Mouse (Mus musculus) retina, postnatal 7 days (tissue): ENCODE measurements around the gene Litaf.

Source experiments
- DNase-seq: peaks from one replicate; pipeline ENCODE4 v3.0.0-alpha.2; 2012; ENCODE audit warnings: low read depth, low spot score

Gene Litaf

GRCm38 (mm10) chr16:10916271-10916670 is 149.7 kb downstream of the Litaf start:
- DNase-seq, result no peak

- DNase-seq, result no peak
These were observed 150.9 kb downstream of the Litaf start for GRCm38 (mm10) chr16:10915066-10915465.

DNA sequence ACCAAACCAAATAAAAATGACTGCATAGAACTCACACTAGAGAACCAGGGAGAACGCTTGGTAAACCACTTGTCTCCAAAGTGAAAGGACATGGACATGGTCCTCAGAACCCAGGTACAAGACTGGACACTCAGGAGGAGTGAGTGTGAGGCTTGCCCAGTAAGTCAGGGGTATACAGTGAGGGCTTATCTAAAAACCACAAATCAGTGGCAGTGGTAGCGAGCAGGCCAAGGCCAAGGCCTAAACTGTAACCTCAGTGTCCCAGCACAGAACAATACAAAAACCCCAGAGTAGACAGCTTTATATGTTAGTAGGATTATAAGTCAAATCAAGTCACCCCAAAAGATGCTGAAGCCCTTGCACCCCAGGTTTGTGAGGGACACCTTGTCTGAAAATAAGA is 154.9 kb downstream of the Litaf start:
- no peak for DNase-seq

DNA sequence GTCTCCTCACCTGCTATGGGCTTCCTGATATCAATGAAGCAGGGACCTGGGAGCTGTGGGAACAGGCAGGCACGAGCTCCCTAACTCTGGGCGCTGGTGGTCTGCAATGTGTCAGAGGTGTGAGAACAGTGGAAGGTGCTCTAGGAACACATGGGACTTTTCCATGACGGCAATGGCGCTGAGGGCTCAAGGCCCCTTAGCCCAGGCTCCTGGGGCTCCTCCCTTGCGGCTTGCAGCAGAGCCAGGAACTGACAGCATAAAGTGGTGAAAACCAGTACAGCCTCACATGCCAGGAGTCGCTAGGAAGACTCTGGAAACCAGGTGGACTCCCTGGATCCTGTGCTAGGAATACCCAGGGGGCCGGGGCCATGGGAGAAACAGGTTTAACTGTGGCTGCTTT is 155.4 kb downstream of the Litaf start:
- no peak for DNase-seq
